Mouse (Mus musculus): ENCODE data around the gene D930020B18Rik.

GRCm38 (mm10) chr10:121646294-121646693 is 4.9 kb downstream of the D930020B18Rik start:
- no peak for TF ChIP-seq POLR2A (IDR thresholded peaks at IDR 0.05; ENCODE audit: control insufficient read depth, extremely low read depth, insufficient read depth, low read length, poor library complexity)
- TF ChIP-seq CTCF (IDR thresholded peaks at IDR 0.05; ENCODE audit: borderline replicate concordance, control insufficient read depth, extremely low read depth, insufficient read depth, low read length, poor library complexity): no peak

Data from thymus, adult 2 months (tissue).